Mouse (Mus musculus) cerebellum, adult 9-10 months (tissue): ENCODE measurements at regions not wholly inside any gene's neighbourhood (a gene's known extent, or its start where the extent isn't known, plus 50 kb on each side); places are given as distances from the start of the nearest gene placed in this dataset.

ENCODE experiments used
- DNase-seq: peaks from one replicate; pipeline ENCODE4 v3.0.0; 2022

DNA sequence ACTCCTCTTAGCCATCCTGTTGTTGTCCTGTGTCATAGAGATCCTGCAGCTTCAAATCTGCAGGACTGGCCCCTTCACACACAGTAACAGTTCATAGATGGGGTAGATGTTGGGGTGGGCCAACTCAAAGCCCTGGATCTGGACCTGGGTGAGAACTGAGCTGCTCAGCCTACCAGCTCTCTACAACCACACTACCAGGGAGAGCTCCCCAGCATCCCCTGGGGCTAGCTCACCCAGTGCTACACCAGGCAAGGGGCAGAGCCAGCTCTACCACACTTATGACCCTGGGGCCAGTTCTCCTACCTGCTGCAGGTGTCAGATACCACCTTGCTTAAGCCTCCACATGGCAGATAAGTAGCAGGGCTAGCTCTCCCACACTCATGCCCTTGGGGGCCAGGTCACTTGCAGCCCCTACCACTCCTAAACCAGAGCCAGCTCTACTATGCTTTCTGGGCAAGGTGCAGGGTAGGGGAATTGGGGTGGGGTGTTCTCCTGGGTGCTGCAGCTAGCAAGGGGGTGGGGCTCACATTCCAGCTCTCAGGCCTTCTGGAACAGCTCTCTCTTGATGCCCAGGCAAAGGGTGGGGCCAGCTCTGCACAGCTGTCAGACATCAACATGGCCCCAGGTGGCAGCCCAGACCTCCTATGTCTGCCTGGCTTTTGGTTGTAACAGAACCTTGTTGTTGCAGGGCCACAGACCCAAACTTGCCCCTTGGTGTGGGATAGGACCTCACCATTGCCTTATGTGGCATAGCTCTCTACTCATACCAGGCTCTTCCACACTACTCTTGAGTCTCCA, 62.4 kb upstream of the Tab2 start:
- no peak for DNase-seq

DNA sequence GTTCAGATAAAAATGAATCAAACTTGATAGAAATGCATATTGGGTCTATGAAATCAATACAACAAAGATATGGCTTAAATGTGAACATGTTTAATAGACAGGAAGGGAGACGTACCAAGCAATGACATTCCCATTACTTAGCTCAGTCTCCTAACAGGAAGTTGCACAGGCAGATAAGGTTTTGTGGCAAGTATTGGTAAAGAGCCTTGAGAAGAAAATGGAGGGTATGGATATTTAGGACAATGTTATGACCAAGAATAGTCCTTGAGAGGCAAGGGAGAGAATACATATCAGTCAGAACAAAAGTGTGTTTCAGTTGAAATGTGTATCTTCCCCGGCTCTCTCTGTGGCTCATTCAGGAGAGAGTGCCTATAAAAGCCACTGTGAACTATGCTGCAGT, 60.7 kb upstream of the Tab2 start:
- no peak for DNase-seq

DNA sequence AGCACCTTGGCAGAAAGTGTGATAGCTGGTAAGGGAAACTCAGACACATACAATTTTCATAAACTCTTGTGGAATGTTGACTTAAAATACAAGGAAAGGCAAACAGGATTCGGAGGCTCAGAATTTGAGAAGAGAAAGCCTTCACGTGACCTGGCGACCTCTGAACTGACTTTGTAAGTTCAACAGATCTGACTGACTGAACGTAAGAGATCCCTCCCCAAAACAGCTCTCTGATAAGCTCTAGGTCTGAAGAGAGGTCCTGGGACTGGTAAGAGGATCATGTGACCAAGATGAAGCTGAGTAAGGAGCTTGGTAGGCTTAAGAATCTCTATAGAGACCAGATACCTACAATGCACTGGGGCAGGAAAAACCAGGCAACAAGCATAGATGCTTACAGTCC, 55.7 kb upstream of the Tab2 start:
- DNase-seq: no peak

DNA sequence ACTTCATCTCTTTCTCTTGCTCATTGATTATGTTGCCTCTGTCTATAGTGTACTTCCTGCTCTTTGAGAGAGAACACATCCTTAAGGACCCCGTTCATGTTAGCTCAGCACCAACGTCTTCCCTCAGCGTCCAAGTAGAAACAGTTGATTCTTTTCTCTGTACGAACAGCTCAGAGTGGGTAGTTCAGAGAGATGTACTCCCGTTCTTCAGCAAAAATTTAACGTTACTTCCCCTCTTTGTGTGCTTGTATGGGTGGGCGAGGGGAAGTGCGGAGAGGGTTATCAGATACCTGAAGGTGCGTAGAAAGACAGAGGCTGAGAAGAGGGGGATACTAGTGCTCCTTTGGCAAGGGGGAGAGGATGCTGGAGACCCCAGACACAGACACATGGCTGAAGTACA, 55.1 kb upstream of the Tab2 start:
- DNase-seq: no peak

DNA sequence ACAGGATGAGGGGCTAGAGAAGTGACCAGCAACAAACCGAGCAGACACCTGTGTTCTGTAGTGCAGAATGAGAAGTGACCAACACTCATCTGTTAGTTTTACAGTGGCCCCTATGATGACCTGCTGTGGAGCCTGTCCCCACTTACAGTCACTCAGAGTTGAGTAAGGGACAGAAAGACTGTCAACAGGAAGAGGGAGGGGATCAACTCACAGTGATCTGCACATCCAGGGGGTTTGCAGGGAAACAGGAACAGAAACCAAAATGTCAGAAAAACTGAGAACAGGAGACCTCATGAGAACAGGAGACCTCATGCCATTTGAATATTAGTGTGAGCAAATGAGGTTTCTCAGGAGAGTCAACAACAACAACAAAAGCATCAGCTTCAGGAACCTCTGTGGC, 53.8 kb upstream of the Tab2 start:
- DNase-seq: no peak

DNA sequence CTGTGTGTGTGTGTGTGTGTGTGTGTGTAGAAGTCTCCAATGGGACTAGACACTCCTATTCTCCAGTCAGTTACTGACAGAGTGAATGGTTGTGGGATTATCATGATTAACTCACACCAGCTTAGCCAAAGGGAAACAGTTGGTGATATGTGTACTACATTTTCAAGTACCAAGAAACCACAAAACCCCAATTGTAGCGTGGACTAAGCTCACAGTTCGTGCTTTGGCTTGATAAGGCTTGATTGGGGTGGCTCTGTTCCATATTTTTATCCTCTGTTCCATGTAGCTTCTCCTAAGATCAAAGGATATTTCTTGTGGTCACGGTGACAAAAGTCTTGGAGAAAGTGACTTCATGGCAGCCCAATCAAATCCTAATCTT, 51.9 kb upstream of the Tab2 start:
- no peak for DNase-seq

DNA sequence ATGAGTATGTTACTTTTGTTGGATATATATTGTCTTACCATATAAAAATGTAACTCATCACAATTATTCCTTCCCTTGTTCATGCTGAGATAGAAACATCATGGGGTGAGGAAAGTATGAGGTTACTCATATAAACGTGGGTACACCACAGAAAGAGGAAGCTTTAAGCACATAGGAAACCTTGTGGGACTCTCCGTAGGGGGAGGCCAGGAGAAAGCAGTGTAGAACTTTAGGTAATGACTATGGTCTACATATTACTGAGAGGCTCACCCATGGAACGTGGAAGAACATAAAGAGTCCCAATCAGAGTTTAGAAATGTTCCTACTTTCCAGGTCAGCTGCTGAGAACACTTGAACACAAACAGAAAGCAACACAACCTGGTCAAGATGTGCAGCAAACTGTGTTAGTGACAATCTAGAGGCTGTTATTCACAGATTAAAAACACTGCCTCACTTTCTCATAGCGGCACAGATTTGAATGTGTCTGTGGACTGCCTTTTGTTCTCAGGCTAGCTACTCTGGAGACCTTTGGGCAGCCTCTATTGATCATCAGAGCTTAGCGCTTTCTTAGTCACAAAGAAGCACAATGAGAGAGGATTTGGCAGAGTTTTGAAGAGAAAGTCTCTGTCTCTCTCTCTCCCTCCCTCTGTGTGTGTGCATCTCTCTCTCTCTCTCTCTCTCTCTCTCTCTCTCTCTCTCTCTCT, 51.4 kb upstream of the Tab2 start:
- DNase-seq: no peak
